Mouse (Mus musculus) forebrain, embryonic 11.5 days (tissue): Measurements from ENCODE around the gene Gm4297. TPM values are rescaled to one million over a fixed set of nuclear protein-coding genes. Genes with fewer than 3 reads are reported as not detected.
"Not testable (repeated sequence)": the region's sequence is repeated elsewhere in the genome, so short reads cannot be mapped to it uniquely, and the experiment has no call there.

Experiments
- ATAC-seq: fragments of 200-750 bp; cut with Nextera tagmentation; replicated peaks from 2 replicates; pipeline ENCODE4 v1.8.0; 2017; ENCODE audit warnings: moderate TSS enrichment; ENCODE audit not compliant: low FRiP score
- DNase-seq: peaks from one replicate; pipeline ENCODE4 v3.0.0-alpha.2; 2017; ENCODE audit warnings: low spot score
- H3K27ac ChIP-seq: fragments of 300-500 bp; sonication (generic); 2 replicates; pipeline ENCODE4 v1.5.1; 2014; ENCODE audit warnings: low read depth, low read length
- H3K27me3 ChIP-seq: fragments of 300-500 bp; sonication (generic); 2 replicates; pipeline ENCODE4 v1.6.1; 2014; ENCODE audit warnings: mild to moderate bottlenecking, low read length, mixed read lengths; ENCODE audit not compliant: control insufficient read depth, insufficient read depth
- H3K36me3 ChIP-seq: fragments of 300-500 bp; sonication (generic); 2 replicates; pipeline ENCODE4 v1.6.1; 2014; ENCODE audit warnings: mild to moderate bottlenecking, low read length, moderate library complexity, mixed read lengths; ENCODE audit not compliant: control insufficient read depth, insufficient read depth
- H3K4me1 ChIP-seq: fragments of 300-500 bp; sonication (generic); replicated peaks from 2 replicates; pipeline ENCODE4 v1.6.1; 2014; ENCODE audit warnings: low read length, mixed read lengths; ENCODE audit not compliant: control insufficient read depth, insufficient read depth
- H3K4me2 ChIP-seq: fragments of 300-500 bp; sonication (generic); 2 replicates; pipeline ENCODE4 v1.6.1; 2014; ENCODE audit warnings: low read depth, mild to moderate bottlenecking, low read length, moderate library complexity, mixed read lengths; ENCODE audit not compliant: severe bottlenecking
- H3K4me3 ChIP-seq: fragments of 300-500 bp; sonication (generic); 2 replicates; pipeline ENCODE4 v1.5.1; 2014; ENCODE audit warnings: low read depth, low read length
- H3K9ac ChIP-seq: fragments of 300-500 bp; sonication (generic); 2 replicates; pipeline ENCODE4 v1.6.1; 2014; ENCODE audit warnings: low read length
- H3K9me3 ChIP-seq: fragments of 300-500 bp; sonication (generic); 2 replicates; pipeline ENCODE4 v1.6.1; 2016; ENCODE audit warnings: low read length, mixed read lengths; ENCODE audit not compliant: control insufficient read depth
- WGBS: fragments of 180-500 bp; shearing (Covaris S2); extraction: QIAGEN DNeasy Blood & Tissue Kit; methylation state at CpG from one replicate; pipeline ENCODE4 v1.1.7; 2014; 5-methylcytosine and 5-hydroxymethylcytosine counted together
- microRNA-seq: library from miRNA; unstranded; fragments of <30 nt; microRNA quantifications from one replicate; pipeline ENCODE4, GENCODE M21; 2016; ENCODE audit not compliant: insufficient number of aligned reads
- polyA plus RNA-seq: library from polyadenylated mRNA; unstranded; fragments of >200 nt; fragmentation: Nextera tagmentation; extraction: Ambion mirVana; gene quantifications from 2 replicates; pipeline ENCODE4 v1.2.1, GENCODE M21; 2014

The Gm4297 gene
- not detected in 2 replicates for polyA plus RNA-seq

DNA sequence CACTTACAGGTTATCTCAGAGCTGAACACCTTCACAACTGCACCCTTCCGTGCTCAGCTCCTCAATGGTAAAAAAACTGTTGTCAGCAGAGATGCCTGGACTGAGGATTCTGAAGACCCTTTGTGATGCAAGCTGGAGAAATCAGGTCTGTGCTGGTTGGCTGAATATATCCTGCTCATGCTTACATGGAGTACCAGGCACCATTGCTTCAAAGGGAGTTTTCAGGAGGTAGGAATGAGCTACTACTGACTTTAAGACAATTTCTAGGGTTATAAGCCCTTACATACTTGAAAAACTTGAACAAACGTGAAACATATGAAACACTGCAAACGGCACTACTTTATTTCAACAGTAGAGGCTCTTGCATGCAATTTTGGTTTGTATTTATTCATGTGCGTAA is at the start of gene Gm4297:
TSS of gene Gm4297 (minus strand) at position 101 of the 400 bp plus-strand sequence.
- H3K27ac ChIP-seq, H3K4me2 ChIP-seq, ATAC-seq, H3K9ac ChIP-seq, H3K36me3 ChIP-seq, H3K27me3 ChIP-seq, DNase-seq, H3K4me1 ChIP-seq, H3K9me3 ChIP-seq, H3K4me3 ChIP-seq: not testable (repeated sequence)
- WGBS, result 89% methylated on average over 4 of the region's 4 CpGs

Small RNA genes within 50 kb of the gene (microRNA-seq; reads per million reads assigned to microRNA genes)
- not detected for gene Gm27839
- not detected for gene Gm27910

Other genes with a start within 250 kb of the Gm4297 start
- gene Gm5934, start 74.1 kb downstream of the Gm4297 start, polyA plus RNA-seq, result not detected in 2 replicates
- gene Gm5935, start 200.3 kb upstream of the Gm4297 start, polyA plus RNA-seq, result not detected in 2 replicates